ENCODE assay signal across 1 mouse cellular context in the genomic region with DNA sequence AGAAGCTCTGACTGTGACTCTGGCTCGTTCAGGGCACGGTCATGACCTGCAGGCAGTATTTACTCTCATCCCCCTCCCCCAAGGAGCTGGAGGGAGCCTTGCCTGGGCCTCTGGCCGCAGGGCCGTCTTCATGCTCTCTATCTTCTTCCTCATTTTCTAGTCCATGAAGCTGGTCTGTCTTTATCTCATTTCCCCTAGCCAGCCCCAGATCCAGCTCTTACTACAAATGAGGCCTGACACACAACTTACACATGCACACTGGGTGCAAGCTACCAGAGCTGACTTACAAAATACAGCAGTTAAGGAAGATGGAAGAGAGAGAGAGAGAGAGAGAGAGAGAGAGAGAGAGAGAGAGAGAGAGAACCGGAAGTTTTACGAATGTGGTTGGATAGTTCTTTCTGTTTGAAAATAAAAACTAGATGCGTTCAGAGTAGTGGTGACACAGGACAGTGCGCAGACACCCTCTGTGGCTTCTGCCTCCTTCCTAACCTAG.
TF ChIP-seq lines count a peak whose summit lies in the region.

No protein-coding gene starts in this region.

TF ChIP-seq in CH12.LX, 34 proteins besides CTCF, POLR2A, EP300 and RAD21 (continued from another document):
- no peak; the same call in 1 of the 2 replicates for TF ChIP-seq JUND (conservative IDR thresholded peaks at IDR 0.05; ENCODE audit: low read depth, low read length)
- TF ChIP-seq CHD1 (IDR thresholded peaks at IDR 0.05; ENCODE audit: low read depth, low read length) = no peak
- no peak for TF ChIP-seq KAT2A (IDR thresholded peaks at IDR 0.05; ENCODE audit: insufficient replicate concordance, low read length)
- TF ChIP-seq MYC (IDR thresholded peaks at IDR 0.05; ENCODE audit: low read depth, low read length) = no peak; the same call in 1 of the 2 replicates
- no peak for TF ChIP-seq MXI1 (IDR thresholded peaks at IDR 0.05; ENCODE audit: low read depth, low read length)
- TF ChIP-seq TBP (conservative IDR thresholded peaks at IDR 0.05; ENCODE audit: low read depth, low read length) = no peak
- TF ChIP-seq SIN3A (IDR thresholded peaks at IDR 0.05; ENCODE audit: low read length) = peak; percentile 38; the same call in 1 of the 2 replicates
- peak; percentile 80 for TF ChIP-seq BHLHE40 (IDR thresholded peaks at IDR 0.05; ENCODE audit: low read depth, low read length)
- no peak for TF ChIP-seq ZNF384 (IDR thresholded peaks at IDR 0.05; ENCODE audit: low read depth, low read length)
- TF ChIP-seq ELF1 (IDR thresholded peaks at IDR 0.05; ENCODE audit: low read depth, low read length) = no peak
- TF ChIP-seq ETS1 (conservative IDR thresholded peaks at IDR 0.05; ENCODE audit: low read depth, low read length) = peak; percentile 62
- peak; percentile 75 for TF ChIP-seq CHD2 (IDR thresholded peaks at IDR 0.05; ENCODE audit: low read length)
